Mouse (Mus musculus) left cerebral cortex, postnatal 14 days (tissue): Measurements from ENCODE around the gene Pla2g12b. TPM values are rescaled to one million over a fixed set of nuclear protein-coding genes. Genes with fewer than 3 reads are reported as not detected.
A peak's percentile ranks its signal among the peaks of the same experiment; 100 is the strongest.

Source experiments
- DNase-seq, 2 experiments: peaks; one replicate each; pipeline ENCODE4 v3.0.0; 2021 to 2022; ENCODE audit warnings: low spot score in 2 of 2, mixed read lengths in 1 of 2
- intact Hi-C: fragments of 180-260 bp; cut with DNase I; formaldehyde crosslinking; loops from one replicate; pipeline ENCODE4 v1.15.1; 2025
- total RNA-seq, 2 experiments: library from RNA; stranded (reverse); gene quantifications; 2 replicates each; pipeline ENCODE4 v1.2.3; 2021

The Pla2g12b gene
- total RNA-seq, 2 experiments from 2014 or later, result not detected

DNA sequence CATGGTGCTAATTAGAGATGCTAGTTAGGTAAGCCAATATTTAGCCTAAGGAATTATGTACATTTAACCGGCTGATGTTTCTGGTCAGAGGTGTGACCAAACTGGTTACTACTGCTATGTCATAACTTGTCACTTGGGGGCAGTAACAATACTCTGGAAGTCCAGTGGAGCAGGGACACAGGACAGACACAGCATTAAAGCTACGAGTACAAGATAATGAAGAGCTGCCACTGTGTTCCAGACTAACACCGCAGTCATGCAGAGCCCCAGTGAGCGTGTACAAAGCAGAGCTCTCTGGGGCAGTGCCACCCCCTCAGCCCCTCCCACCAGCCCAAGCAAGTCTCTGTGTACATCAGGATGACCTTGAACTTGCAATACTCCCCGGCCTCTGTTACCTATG lies 48.4 kb downstream of the Pla2g12b start:
- intact Hi-C loops, result no loop called here
- DNase-seq, result no peak

DNA sequence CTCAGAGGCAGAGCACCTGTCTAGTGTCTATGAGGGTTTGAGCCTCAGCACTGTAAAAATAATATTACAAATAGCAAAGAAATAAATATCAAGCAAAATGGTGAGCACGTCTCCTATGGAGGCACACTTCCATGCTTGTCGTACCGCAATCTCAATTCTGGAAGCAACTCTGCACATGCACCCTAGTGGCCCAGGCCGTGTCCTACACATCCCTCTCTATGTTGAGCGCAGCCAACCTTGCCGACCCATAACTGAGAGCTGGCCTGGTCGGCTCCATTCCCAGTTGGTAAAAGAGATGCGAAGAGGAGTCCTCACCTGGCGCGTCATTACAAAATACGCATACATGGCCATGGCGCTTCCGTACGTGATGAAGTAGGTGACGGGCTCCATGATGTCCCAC lies 51.2 kb downstream of the Pla2g12b start:
- intact Hi-C loops, result no loop called here
- DNase-seq, result no peak

DNA sequence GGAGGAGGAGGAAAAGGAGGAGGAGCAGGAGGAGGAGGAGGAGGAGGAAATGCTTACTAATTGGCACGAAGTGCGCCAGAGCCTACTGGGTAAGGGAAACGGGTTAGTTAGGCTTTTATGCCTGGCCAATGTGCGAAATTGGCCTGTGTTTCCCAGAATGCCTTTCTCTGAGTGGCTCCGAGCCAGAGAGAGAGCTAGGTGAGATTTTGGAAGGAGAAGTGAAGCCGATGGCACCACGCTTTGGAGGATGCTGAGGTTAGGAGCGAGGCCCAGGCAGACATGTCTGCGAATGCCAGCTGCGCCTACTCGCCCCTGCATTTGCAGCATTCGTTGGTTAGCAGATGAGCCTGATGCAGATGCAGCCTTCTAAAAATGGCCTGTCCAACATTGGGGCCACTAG lies 56.3 kb downstream of the Pla2g12b start:
- intact Hi-C loops, result no loop called here
- peak; percentile 39 to 40 for DNase-seq

DNA sequence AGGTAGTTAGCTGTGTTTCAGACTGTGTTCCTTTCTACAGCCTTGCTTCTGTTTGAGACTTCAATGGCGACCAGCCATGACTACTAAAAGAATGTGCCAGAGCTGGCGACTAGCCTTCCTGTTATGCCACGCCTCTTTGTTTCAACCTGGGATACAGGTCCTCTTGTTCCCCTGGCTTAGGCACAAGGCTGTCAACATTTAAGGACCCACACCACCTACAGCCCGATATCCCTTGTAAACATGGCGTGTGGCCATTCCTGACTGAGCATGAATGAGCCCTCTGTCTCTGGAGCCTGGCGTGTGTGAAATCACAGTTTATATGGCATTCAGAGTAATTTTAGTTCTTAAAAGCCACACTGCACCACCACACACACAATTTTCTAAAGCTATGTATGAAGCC lies 58.8 kb downstream of the Pla2g12b start:
- intact Hi-C loops, result no loop called here
- DNase-seq, result no peak

DNA sequence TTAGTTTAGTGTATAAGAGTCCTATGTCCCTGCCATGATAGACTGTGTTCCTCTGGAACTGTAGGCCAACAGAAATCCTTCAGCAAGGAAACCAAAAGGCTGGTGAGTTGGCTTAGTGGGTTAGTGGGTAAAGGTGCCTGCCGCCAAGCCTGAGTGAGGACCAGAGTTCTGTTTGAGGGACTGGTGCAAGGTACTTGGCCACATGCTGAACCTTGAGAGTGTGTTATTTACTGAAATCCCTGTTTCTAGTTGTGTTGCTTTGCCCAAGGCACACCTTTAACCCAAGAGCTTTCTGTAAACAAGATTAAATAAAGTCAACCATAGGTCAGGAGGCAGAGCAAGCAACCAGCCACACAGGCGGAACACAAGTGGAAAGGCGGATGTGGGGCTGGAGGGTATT lies 62.1 kb downstream of the Pla2g12b start:
- no peak for DNase-seq
- intact Hi-C loops, result no loop called here

DNA sequence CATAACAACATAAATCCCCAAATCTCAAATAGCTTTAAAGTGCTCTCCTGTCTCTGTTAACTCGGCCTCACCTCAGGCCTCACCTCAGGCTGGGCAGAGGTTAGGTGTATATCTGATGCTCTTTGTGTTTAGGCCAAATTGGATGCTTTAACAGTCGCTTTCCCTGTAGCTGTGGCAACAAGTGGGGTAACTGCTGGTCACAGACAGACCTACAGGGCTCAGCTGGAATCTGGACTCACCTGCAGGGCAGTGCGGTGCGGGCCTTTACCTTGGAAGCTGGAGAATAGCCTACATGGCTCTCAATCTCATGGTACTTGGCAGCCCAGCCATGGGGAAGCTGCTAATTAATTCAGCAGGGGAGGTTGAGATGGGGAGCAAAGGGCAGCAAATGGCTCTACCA lies 63.2 kb downstream of the Pla2g12b start:
- intact Hi-C loops, result no loop called here
- DNase-seq, result no peak

DNA sequence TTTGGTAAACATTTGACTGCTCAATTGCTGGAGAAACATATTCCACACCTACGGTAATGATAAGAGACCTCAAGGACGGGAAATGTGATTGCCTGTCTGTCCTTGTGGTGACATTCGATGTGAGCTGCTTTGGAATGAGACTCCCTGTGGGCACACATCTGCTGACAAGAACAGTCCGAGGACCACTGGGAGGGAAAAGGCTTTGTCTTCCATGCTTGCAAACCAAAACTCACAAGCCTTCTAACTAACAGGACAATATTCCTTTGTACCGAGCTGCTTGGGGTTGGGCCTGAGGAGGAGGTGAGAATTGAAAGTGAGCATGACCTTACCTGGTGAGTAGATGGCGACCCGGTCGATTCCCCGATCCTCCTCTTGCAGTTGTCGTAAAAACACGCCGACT lies 63.8 kb downstream of the Pla2g12b start:
- no peak for DNase-seq
- intact Hi-C loops, result no loop called here

DNA sequence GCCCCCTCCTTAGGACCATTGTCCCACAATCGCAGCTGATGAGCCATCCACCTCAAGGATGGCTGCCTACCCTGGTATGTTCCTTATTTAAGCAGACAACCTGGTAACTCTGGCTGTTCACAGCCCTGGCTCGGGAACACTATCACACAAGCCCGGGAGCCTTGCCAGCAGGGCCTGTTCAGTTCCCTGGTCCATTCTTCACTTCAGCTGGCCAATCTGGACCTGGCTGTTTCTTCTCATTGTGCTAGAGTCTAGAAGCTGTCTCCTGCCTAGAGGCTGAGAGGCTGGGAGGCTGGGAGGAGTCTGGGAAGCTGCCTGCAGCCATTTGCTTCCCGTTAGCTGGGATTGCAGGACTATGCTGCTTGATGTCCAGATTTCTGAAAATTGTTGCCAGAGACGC lies 67.0 kb downstream of the Pla2g12b start:
- DNase-seq, result peak; percentile 25 to 27
- intact Hi-C loops, result no loop called here

Other genes with a start within 250 kb of the Pla2g12b start
- 1 to 10 TPM; 7.4 to 9.5 TPM for gene Sept10, start 181.8 kb upstream of the Pla2g12b start, total RNA-seq
- gene Sowahc, start 181.7 kb upstream of the Pla2g12b start, total RNA-seq, result 1 to 10 TPM; 7.9 to 9.7 TPM
- 10 to 100 TPM; 33.9 to 37.1 TPM for gene P4ha1, start 80.4 kb upstream of the Pla2g12b start, total RNA-seq
- 10 to 100 TPM; 42.2 to 44.7 TPM for gene Gm10273, start 8.0 kb upstream of the Pla2g12b start, total RNA-seq
- gene Oit3, start 38.1 kb downstream of the Pla2g12b start, total RNA-seq, result under 1 TPM in 1 of 2 experiments, not detected in 1; 0.20 TPM
- not detected for gene Gm10322, start 212.4 kb downstream of the Pla2g12b start, total RNA-seq
- 10 to 100 TPM; 48.0 to 48.6 TPM for gene Mcu, start 213.0 kb downstream of the Pla2g12b start, total RNA-seq